Mouse (Mus musculus) G1E (cell line): Measurements from ENCODE around the gene Akt3.

Experiments
- CTCF ChIP-seq: IDR thresholded peaks from 2 replicates; pipeline ENCODE4 v1.5.1; 2012; ENCODE audit warnings: low read depth, low read length, inconsistent platforms, mixed read lengths
- GATA1 ChIP-seq: IDR thresholded peaks from 2 replicates; pipeline ENCODE4 v1.6.1; 2012; ENCODE audit warnings: borderline replicate concordance, low read length, inconsistent platforms, mixed read lengths
- GATA2 ChIP-seq: IDR thresholded peaks from 2 replicates; pipeline ENCODE4 v1.6.1; 2012; ENCODE audit warnings: low read depth, low read length, inconsistent platforms, borderline replicate concordance
- POLR2AphosphoS5 ChIP-seq: IDR thresholded peaks from 2 replicates; pipeline ENCODE4 v1.6.1; 2012; ENCODE audit warnings: low read depth, low read length, inconsistent platforms; ENCODE audit not compliant: insufficient replicate concordance
- TAL1 ChIP-seq: conservative IDR thresholded peaks from 2 replicates; pipeline ENCODE4 v1.6.1; 2012; ENCODE audit warnings: low read depth, low read length, inconsistent platforms, mixed read lengths

GRCm38 (mm10) chr1:177010607-177011302 lies 247.2 kb downstream of the Akt3 start:
- TF ChIP-seq CTCF (no peak), GATA1 (no peak), TAL1 (no peak), POLR2AphosphoS5 (no peak), GATA2 (no peak)
